Comparison of ENCODE assay signal across 13 mouse cellular contexts in the genomic region with DNA sequence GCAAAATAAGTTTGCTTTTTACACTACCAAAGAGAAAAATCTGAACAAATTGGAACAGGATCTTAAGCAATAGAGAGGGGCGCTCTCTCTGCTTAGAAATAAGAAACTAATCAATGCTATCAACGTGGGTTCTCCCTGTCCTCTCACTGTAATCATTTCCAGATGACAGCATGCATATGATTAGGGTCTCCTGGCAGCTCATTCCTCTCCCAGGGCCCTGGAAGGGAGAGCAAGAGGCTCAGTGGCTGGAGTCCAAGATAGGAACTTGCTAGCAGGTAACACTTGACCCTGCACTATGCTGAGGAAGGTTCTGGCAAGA.
DNase-seq lines count a peak whose midpoint lies in the region; ATAC-seq and TF ChIP-seq lines count a peak whose summit lies in the region.
"Had no signal": no experiment of that assay in that cellular context is flagged by ENCODE, and none has a peak within 500 bp of the region (broad histone marks: within the 10 kb centered on the region; RNA-seq: fewer than 3 reads in every experiment).

No protein-coding gene starts in this region.

- H3K36me3 ChIP-seq in heart, embryonic 14.5 days (ENCODE audit: control insufficient read depth, insufficient read depth, low read length): no peaks in the 10 kb centered on the region
- H3K36me3 ChIP-seq in heart, adult 2 months (ENCODE audit: control insufficient read depth, insufficient read depth, low read length): no peaks in the 10 kb centered on the region
- H3K36me3 ChIP-seq in forebrain, embryonic 13.5 days (ENCODE audit: poor library complexity, severe bottlenecking): no peaks in the 10 kb centered on the region
- H3K36me3 ChIP-seq in limb, embryonic 12.5 days: no peaks in the 10 kb centered on the region
- no peaks in the 10 kb centered on the region for H3K36me3 ChIP-seq in neural tube, embryonic 13.5 days

- H3K4me1 ChIP-seq in heart, embryonic 14.5 days (ENCODE audit: control insufficient read depth in 2 of 2, insufficient read depth in 2 of 2, low read length in 2 of 2): peaks cover 25 to 42% of the 10 kb centered on the region in 2 experiments
- no peaks in the 10 kb centered on the region for H3K4me1 ChIP-seq in heart, adult 2 months (ENCODE audit: control insufficient read depth, insufficient read depth, low read length)
- H3K4me1 ChIP-seq in forebrain, embryonic 13.5 days: peaks cover 27% of the 10 kb centered on the region
- H3K4me1 ChIP-seq in limb, embryonic 12.5 days (replicated peaks): peaks cover 36% of the 10 kb centered on the region
- H3K4me1 ChIP-seq in neural tube, embryonic 13.5 days (replicated peaks): peaks cover 25% of the 10 kb centered on the region

- H3K27me3 ChIP-seq in heart, embryonic 14.5 days (ENCODE audit: control insufficient read depth, insufficient read depth, low read length): no peaks in the 10 kb centered on the region
- H3K27me3 ChIP-seq in heart, adult 2 months (ENCODE audit: control insufficient read depth, insufficient read depth, low read length): no peaks in the 10 kb centered on the region
- H3K27me3 ChIP-seq in forebrain, embryonic 13.5 days: 0 out of 2 replicates have a peak, but pooled peaks cover 5% of the 10 kb centered on the region
- peaks cover 5% of the 10 kb centered on the region; the same call in 1 of the 2 replicates for H3K27me3 ChIP-seq in limb, embryonic 12.5 days
- H3K27me3 ChIP-seq in neural tube, embryonic 13.5 days: no peaks in the 10 kb centered on the region; the same call in 1 of the 2 replicates
- H3K27me3 ChIP-seq: Patski had no signal

- H3K9ac ChIP-seq in heart, embryonic 14.5 days (ENCODE audit: low read length): peak overlapping the region; percentile 56; the same call in 1 of the 2 replicates
- no peak overlapping the region for H3K9ac ChIP-seq in heart, adult 2 months (ENCODE audit: low read depth, low read length)
- H3K9ac ChIP-seq in forebrain, embryonic 13.5 days: no peak overlapping the region
- H3K9ac ChIP-seq in limb, embryonic 12.5 days (replicated peaks): no peak overlapping the region
- no peak overlapping the region for H3K9ac ChIP-seq in neural tube, embryonic 13.5 days

- H3K79me2 ChIP-seq in heart, adult 2 months (replicated peaks; ENCODE audit: control insufficient read depth, insufficient read depth, low read length): no peaks in the 10 kb centered on the region

- H3K4me3 ChIP-seq in heart, embryonic 14.5 days (ENCODE audit: control insufficient read depth in 1 of 2, insufficient read depth in 1 of 2, low read depth in 1 of 2, low read length in 2 of 2): no peak overlapping the region
- H3K4me3 ChIP-seq in heart, adult 2 months: no peak overlapping the region; the same call in 1 of the 2 replicates
- H3K4me3 ChIP-seq in forebrain, embryonic 13.5 days: no peak overlapping the region
- peak overlapping the region; percentile 7; the same call in 1 of the 2 replicates for H3K4me3 ChIP-seq in limb, embryonic 12.5 days (replicated peaks)
- no peak overlapping the region for H3K4me3 ChIP-seq in neural tube, embryonic 13.5 days
- H3K4me3 ChIP-seq: layer of hippocampus, adult 2 months had no signal

- H3K9me3 ChIP-seq in heart, embryonic 14.5 days (ENCODE audit: control insufficient read depth, low read length): peaks cover 7% of the 10 kb centered on the region
- H3K9me3 ChIP-seq in forebrain, embryonic 13.5 days (replicated peaks): 0 out of 2 replicates have a peak, but pooled peaks cover 5% of the 10 kb centered on the region
- H3K9me3 ChIP-seq in limb, embryonic 12.5 days: peaks cover 12% of the 10 kb centered on the region
- 0 out of 2 replicates have a peak, but pooled peaks cover 4% of the 10 kb centered on the region for H3K9me3 ChIP-seq in neural tube, embryonic 13.5 days

- intact Hi-C loops in heart, adult 2 months (cut with DNase I): no loop called here

- TF ChIP-seq EP300 in heart, adult 2 months (IDR thresholded peaks at IDR 0.05; ENCODE audit: insufficient read depth, low read depth, low read length): no peak

- 30% methylated on average over 2 of the region's 2 CpGs for WGBS in heart, embryonic 14.5 days
- WGBS in heart, adult 2 months: 54% methylated on average over 2 of the region's 2 CpGs
- WGBS in forebrain, embryonic 13.5 days: 18% methylated on average over 2 of the region's 2 CpGs
- 13% methylated on average over 2 of the region's 2 CpGs for WGBS in limb, embryonic 12.5 days
- 25% methylated on average over 2 of the region's 2 CpGs for WGBS in neural tube, embryonic 13.5 days

- no peak for TF ChIP-seq CTCF in heart, adult 2 months (IDR thresholded peaks at IDR 0.05)

- no peak for ATAC-seq in heart, embryonic 14.5 days (ENCODE audit: insufficient number of reproducible peaks, insufficient read depth, low FRiP score, low read depth)
- ATAC-seq in forebrain, embryonic 13.5 days: no peak
- ATAC-seq in limb, embryonic 12.5 days (ENCODE audit: insufficient number of reproducible peaks, insufficient read depth, low FRiP score, low TSS enrichment, low read depth): no peak
- ATAC-seq in neural tube, embryonic 13.5 days (ENCODE audit: low read depth): no peak
- ATAC-seq: inflammation-experienced regulatory T-cells, adult 6 months; Patski had no signal

- peak overlapping the region; percentile 54 for H3K4me2 ChIP-seq in heart, embryonic 14.5 days (ENCODE audit: low read length)
- peak overlapping the region; percentile 48 for H3K4me2 ChIP-seq in forebrain, embryonic 13.5 days
- H3K4me2 ChIP-seq in limb, embryonic 12.5 days: peak overlapping the region; percentile 45
- peak overlapping the region; percentile 41 for H3K4me2 ChIP-seq in neural tube, embryonic 13.5 days

- peak overlapping the region; percentile 78 to 88 for H3K27ac ChIP-seq in heart, embryonic 14.5 days (replicated peaks in 1 of 2; ENCODE audit: control insufficient read depth in 1 of 2, insufficient read depth in 1 of 2, low read depth in 2 of 2, low read length in 2 of 2)
- no peak overlapping the region for H3K27ac ChIP-seq in heart, adult 2 months
- H3K27ac ChIP-seq in forebrain, embryonic 13.5 days: no peak overlapping the region
- 0 out of 2 replicates have a peak overlapping the region, but pooled peaks have one; percentile 35 for H3K27ac ChIP-seq in limb, embryonic 12.5 days
- no peak overlapping the region for H3K27ac ChIP-seq in neural tube, embryonic 13.5 days (replicated peaks)
- H3K27ac ChIP-seq: layer of hippocampus, adult 2 months had no signal

- DNase-seq in heart, adult 2 months: no peak
- DNase-seq in adrenal gland, postnatal 14 days: no peak
- no peak for DNase-seq in layer of hippocampus, adult 18-20 months (ENCODE audit: low spot score in 2 of 2)
- DNase-seq in adrenal gland, adult 18-20 months (ENCODE audit: low spot score in 2 of 2): no peak
- DNase-seq: cerebellum, adult 9-11 months; liver had no signal

- TF ChIP-seq POLR2A in heart, adult 2 months (IDR thresholded peaks at IDR 0.05; ENCODE audit: insufficient read depth, low read depth, low read length): no peak

Comparison
In these comparisons a context has a peak if more than half of its experiments do, and no peak if none do; other contexts are left out.
1. H3K27ac ChIP-seq: peak in heart, embryonic 14.5 days (2 of 2) and limb, embryonic 12.5 days (single experiment); none in heart, adult 2 months (single experiment), forebrain, embryonic 13.5 days (single experiment) and neural tube, embryonic 13.5 days (single experiment).
2. Peak in every context shown above with its lines, with median percentiles within 50 percentile points of each other: H3K4me2 ChIP-seq.